ENCODE assay signal across 16 mouse cellular contexts in genomic region chr9:66170506-66170905, GRCm38 (mm10). TPM values are rescaled to one million over a fixed set of nuclear protein-coding genes. Genes with fewer than 3 reads are reported as not detected.
DNase-seq lines count a peak whose midpoint lies in the region; ATAC-seq and TF ChIP-seq lines count a peak whose summit lies in the region.
"Had no signal": no experiment of that assay in that cellular context is flagged by ENCODE, and none has a peak within 500 bp of the region (broad histone marks: within the 10 kb centered on the region; RNA-seq: fewer than 3 reads in every experiment).

No protein-coding gene starts in this region.

- H3K4me2 ChIP-seq in neural tube, embryonic 12.5 days (replicated peaks) = no peak overlapping the region
- H3K4me2 ChIP-seq: heart, embryonic 13.5 days; hindbrain, embryonic 13.5 days; lung, embryonic 14.5 days had no signal

- TF ChIP-seq CTCF in layer of hippocampus, adult 2 months (conservative IDR thresholded peaks at IDR 0.05) = no peak

- WGBS in neural tube, embryonic 12.5 days = 5% methylated on average over 5 of the region's 5 CpGs

- no peaks in the 10 kb centered on the region for H3K9me3 ChIP-seq in neural tube, embryonic 12.5 days
- H3K9me3 ChIP-seq: heart, embryonic 13.5 days; hindbrain, embryonic 13.5 days had no signal

- peak; percentile 85 for ATAC-seq in neural tube, embryonic 12.5 days (ENCODE audit: low FRiP score, low read depth)

- peaks cover 18% of the 10 kb centered on the region for H3K4me1 ChIP-seq in neural tube, embryonic 12.5 days

- no peak overlapping the region for H3K9ac ChIP-seq in neural tube, embryonic 12.5 days
- H3K9ac ChIP-seq: heart, embryonic 13.5 days; hindbrain, embryonic 13.5 days; lung, embryonic 14.5 days had no signal

- H3K27me3 ChIP-seq in neural tube, embryonic 12.5 days (replicated peaks) = no peaks in the 10 kb centered on the region
- H3K27me3 ChIP-seq: heart, embryonic 13.5 days; hindbrain, embryonic 13.5 days had no signal

- H3K27ac ChIP-seq in layer of hippocampus, adult 2 months = 0 out of 2 replicates have a peak overlapping the region, but pooled peaks have one; percentile 28
- H3K27ac ChIP-seq in neural tube, embryonic 12.5 days = no peak overlapping the region
- H3K27ac ChIP-seq: heart, embryonic 13.5 days; hindbrain, embryonic 13.5 days had no signal

- no peak overlapping the region for H3K4me3 ChIP-seq in layer of hippocampus, adult 2 months
- no peak overlapping the region for H3K4me3 ChIP-seq in neural tube, embryonic 12.5 days
- H3K4me3 ChIP-seq: heart, embryonic 13.5 days; hindbrain, embryonic 13.5 days had no signal

- H3K36me3 ChIP-seq in neural tube, embryonic 12.5 days = no peaks in the 10 kb centered on the region
- H3K36me3 ChIP-seq: heart, embryonic 13.5 days; hindbrain, embryonic 13.5 days had no signal

- DNase-seq in layer of hippocampus, adult 2 months (ENCODE audit: low spot score in 2 of 2) = no peak
- DNase-seq in layer of hippocampus, postnatal 10 days (ENCODE audit: low spot score in 2 of 2) = no peak
- DNase-seq in brain, adult 2 months (ENCODE audit: low read depth, low spot score) = peak; percentile 77
- peak; percentile 68 for DNase-seq in embryo, embryonic 10.5 days (ENCODE audit: low spot score)
- DNase-seq in kidney, postnatal 4 days = no peak
- DNase-seq in right cerebral cortex, postnatal 4 days = no peak
- DNase-seq: cerebellum, adult 8-10 months; gastrocnemius, postnatal 25 days; kidney, adult 18-20 months; kidney, postnatal 36 days; liver; right cerebral cortex, postnatal 25 days had no signal

RNA-seq across cellular contexts. Expression of gene Dapk2, which starts 12.5 kb away (rescaled TPM):
- under 1 TPM; 0.47 to 0.61 TPM for total RNA-seq in layer of hippocampus, adult 2 months (2021)
- under 1 TPM; 0.87 to 0.94 TPM for total RNA-seq in layer of hippocampus, postnatal 10 days (2021)
- 2.4 and 2.6 TPM in 2 replicates for polyA plus RNA-seq in neural tube, embryonic 12.5 days (2016; fragmentation: Nextera tagmentation; extraction: Ambion mirVana)

RNA-seq across cellular contexts. Expression of gene Ciao2a, which starts 44.1 kb away (rescaled TPM):
- total RNA-seq in layer of hippocampus, adult 2 months (2021) = 10 to 100 TPM; 25.9 to 26.3 TPM
- total RNA-seq in layer of hippocampus, postnatal 10 days (2021) = 10 to 100 TPM; 27.2 to 28.9 TPM
- 107 and 115 TPM in 2 replicates for polyA plus RNA-seq in neural tube, embryonic 12.5 days (2016; fragmentation: Nextera tagmentation; extraction: Ambion mirVana)

RNA-seq across cellular contexts. Expression of gene Snx1, which starts 44.1 kb away (rescaled TPM):
- 10 to 100 TPM; 85.5 to 86.1 TPM for total RNA-seq in layer of hippocampus, adult 2 months (2021)
- 10 to 100 TPM; 55.2 to 56.4 TPM for total RNA-seq in layer of hippocampus, postnatal 10 days (2021)
- polyA plus RNA-seq in neural tube, embryonic 12.5 days (2016; fragmentation: Nextera tagmentation; extraction: Ambion mirVana) = 106 and 109 TPM in 2 replicates

Comparison
In these comparisons a context has a peak if more than half of its experiments do, and no peak if none do; other contexts are left out.
1. DNase-seq: peak in brain, adult 2 months (single experiment) and embryo, embryonic 10.5 days (single experiment); none in layer of hippocampus, adult 2 months (0 of 2), layer of hippocampus, postnatal 10 days (0 of 2), kidney, postnatal 4 days (0 of 2) and right cerebral cortex, postnatal 4 days (single experiment).